Mouse (Mus musculus): Measurements from ENCODE around the gene Wscd2.
"Not testable (repeated sequence)": the region's sequence is repeated elsewhere in the genome, so short reads cannot be mapped to it uniquely, and the experiment has no call there.

The Wscd2 gene

DNA sequence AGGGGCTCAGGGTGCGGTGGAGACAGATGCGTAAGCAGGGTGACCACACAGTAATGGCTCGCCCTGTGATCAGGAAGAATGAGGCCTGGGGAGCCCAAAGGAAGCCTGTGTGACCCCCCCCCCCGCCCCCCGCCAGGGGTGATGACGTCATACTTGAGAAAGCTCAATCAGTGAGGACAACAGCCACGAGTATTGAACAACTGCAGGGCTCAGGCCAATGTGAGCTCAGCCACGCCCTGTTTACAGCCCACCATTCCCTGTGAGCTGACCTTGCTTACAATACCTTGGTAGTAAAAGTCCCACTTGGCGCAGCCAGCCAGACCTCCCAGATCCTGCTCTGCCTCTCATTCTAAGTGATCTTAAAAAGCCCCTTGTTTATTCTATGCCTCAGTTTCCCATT, 90.7 kb downstream of the Wscd2 start:
- DNase-seq (ENCODE audit: low spot score in 2 of 2): no peak

DNA sequence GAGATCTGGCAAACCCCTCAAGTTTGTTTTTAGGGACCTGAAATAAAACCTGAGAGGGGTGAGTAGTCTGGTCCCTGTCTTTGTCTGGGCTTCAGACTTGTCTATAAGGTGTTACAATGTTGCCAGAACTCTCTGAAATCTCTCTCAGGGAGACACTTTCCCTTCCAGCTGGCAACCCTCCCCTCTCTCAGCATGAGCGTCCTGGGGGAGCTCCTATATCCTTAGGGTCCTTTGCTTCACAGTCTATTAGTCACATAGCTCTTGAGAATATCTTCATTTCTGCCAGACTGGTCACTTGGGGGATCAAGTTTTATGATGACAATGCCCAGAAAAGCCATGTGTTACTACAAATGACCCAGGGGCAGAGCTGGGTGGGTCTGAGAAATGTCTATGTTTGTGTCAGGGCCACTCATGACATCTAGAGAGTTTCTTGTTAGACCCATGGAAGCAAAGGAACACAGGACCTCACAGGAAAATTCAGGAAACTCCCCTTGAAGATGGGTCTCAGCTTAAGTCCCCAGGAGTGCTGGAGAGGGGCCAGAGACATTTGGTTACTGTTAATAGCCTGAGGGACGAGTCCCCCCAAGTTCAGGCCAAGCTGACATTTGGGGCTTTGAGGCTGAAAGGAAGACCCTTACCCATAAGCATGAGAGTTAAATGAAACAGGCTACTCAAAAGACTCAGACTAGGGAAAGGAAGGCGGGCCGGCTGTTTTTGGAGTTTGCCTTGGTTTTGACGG, 93.5 kb downstream of the Wscd2 start:
- DNase-seq (ENCODE audit: low spot score in 2 of 2): no peak

DNA sequence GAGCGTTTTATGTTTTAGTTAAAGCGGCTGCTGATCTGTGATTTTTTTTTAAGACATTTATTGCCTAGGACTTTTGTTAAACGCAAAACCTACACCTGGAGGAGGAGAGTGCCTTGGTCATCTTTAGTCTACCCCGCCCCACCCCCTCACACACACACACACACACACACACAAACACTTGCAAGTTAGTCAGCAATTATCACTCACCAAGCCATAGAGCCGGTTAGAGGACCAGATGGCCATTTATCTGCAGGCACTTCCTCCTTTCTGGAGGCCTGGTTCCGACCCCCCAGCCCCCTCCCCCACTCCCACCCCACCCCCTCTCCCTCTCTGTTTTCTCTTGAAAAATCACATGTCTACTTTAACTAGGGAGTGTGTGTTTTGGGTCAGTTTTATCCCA, 94.3 kb downstream of the Wscd2 start:
- DNase-seq (ENCODE audit: low spot score in 2 of 2): no peak

DNA sequence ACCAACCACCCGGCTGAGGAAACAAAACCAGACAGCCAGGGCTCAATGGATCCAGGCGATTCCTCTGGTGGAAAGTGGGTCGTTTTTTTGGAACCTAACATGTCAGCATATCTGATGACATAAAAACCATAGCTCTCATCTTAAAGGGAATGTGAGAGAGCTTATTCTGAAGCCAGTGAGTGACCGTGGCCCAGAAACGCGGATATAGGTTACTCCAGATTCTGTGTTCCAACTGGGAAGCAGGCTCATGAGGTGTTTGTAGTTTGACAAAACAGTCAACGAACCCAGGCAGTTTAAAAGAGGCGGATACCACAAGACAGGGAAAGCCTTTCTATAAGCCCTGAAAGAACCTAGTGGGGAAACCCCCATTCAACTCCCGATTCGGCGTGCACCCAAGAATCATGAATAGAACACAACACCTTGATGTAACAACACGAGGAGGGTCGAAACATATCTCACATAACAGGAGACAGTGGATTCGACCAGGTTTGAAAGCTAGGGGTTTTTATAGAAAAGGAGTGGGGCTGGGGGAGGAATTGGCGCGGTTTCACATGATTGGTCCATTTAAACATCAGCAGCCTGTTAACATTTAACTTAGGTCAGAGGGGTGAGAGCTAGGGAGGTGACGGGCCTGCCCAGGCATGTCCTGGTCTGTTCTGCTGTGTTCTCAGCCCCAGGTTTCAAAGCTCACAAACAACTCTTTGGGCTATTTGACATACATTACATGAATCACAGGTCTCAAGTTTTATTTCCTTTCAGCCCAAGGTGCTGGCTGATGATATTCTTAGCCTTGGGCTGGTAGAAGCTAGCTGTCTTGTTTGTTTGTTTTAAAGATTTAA, 95.7 kb downstream of the Wscd2 start:
- not testable (repeated sequence) for DNase-seq (ENCODE audit: low spot score in 2 of 2)

DNA sequence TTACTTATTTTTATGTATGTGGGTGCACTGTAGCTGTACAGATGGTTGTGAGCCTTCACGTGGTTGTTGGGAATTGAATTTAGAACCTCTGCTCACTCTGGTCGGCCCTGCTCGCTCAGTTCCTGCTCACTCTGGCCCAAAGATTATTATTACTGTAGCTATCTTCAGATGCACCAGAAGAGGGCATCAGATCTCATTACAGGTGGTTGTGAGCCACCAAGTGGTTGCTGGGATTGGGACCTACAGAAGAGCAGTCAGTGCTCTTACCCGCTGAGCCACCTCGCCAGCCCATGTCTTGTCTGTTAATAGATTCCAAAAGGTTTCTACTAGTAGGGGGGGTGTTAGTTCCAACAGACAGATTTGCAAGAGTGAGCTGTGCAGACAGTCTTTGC, 96.3 kb downstream of the Wscd2 start:
- not testable (repeated sequence) for DNase-seq (ENCODE audit: low spot score in 2 of 2)

DNA sequence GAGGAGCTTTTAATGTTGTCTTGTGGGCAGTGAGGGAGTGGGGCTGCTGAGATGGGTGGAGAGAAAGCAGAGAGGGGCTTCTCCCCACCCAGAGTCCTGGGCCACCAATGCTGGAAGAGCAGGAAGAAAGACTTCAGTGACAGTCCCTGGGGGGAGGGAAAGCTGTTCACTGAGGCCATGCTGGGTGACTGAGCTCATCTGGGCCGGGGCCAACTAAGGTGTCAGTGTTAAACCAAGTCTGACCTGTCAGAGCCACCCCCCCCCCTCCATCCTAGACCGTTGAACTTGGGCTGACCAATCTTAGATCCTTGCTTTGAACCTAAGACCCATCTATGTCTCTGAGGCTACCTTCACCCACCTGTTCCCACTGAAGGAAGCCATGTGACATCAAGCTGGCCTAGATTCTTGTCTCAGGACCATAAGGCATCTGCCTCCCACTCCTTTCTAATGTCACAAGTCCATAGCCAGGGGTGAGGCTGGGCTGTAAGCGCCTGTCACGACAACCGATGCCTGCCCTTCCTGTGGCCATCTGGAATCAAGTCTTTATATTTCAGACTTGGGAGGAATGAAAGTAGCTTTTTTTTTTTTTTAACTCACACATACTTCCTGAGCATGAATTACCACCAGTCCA, 100.0 kb downstream of the Wscd2 start:
- no peak for DNase-seq (ENCODE audit: low spot score in 2 of 2)

DNA sequence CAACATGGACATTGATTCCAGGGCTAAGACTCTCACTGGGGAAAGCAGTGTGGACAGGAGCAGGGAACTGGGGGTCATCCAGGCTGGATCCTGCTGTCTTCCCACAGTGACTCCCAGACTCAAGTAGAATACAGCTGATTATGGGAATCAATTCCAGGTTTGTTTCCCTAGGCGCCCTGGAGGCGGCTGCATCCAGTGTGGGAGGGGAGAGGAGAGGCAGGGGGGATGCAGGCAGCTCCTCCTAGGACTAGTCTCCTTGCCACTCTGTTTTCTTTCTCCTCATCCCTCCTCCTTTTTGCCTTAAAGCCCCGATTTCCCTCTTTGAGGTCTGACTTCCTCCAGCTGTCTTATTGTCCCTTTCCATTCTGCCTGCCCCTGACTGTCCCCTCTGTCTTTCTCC, 101.0 kb downstream of the Wscd2 start:
- no peak for DNase-seq (ENCODE audit: low spot score in 2 of 2)

DNA sequence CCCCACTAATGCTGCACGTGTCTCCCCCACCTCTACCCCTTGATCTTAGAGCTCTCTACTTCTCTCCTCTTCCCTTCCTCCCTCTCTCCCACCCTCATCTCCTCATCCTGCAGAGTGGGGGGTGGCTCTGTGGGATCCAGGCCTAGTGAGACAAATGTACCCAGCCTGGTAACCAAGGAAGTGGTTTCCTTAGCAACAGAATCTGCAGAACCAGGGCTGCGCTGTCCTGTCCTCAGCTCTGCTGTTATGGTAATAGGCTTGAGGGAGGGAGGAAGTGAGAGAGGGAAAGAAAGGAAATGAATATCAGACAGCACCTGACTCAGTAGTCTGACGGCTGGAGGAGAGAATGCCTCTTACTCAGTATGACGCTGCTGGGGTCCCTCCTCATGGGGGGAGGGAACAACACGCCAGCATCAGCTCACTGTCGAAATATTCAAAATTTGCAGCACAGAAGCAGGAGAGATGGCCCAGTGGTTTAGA, 101.7 kb downstream of the Wscd2 start:
- DNase-seq (ENCODE audit: low spot score in 2 of 2): no peak

DNA sequence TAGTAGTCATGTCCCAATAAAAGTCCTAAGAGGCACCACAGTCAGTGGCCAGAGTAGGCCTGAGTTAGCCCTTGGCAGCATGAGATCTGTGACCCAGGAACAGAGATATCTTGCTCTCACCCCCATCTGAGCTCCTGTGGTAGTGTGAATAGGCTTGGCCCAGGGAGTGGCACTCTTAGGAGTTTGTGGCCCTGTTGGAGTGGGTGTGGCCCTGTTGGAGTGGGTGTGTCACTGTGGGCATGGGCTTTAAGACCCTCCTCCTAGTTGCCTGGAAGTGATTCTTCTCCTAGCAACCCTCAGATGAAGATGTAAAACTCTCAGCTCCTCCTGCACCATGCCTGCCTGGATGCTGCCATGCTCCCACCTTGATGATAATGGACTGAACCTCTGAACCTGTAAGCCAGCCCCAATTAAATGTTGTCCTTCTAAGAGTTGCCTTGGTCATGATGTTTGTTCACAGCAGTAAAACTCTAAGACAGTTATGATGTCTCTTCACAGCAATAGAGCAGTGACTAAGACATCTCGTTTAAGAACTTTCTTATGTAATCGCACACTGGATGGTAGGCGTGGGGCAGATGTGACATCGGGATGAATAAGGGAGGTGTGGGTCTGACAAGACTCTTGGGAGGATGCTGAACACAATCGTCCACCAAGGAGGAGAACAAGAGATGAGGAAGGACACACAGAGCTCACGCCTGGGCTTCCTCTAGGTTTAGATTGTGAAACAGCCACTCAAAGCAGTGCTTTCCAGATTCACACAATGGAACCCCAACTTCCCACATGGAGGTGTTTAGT, 104.0 kb downstream of the Wscd2 start:
- DNase-seq (ENCODE audit: low spot score in 2 of 2): no peak

DNA sequence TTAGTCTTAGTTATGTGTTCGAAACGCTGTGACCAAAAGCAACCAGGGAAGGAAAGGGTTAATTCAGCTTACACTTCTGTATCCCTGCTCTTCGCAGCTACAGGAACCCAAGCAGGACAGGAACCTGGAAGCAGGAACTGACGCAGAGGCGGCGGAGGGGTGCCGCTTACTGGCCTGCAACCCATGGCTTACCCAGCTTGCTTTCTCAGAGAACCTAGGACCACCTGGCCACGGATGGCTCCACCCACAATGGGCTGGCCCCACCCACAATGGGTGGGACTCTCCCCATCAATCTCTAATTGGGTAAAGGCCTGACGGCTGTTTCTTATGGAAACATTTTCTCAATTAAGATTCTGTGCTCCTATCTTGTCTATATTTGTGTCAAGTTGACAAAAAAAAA, 106.1 kb downstream of the Wscd2 start:
- no peak for DNase-seq (ENCODE audit: low spot score in 2 of 2)

DNA sequence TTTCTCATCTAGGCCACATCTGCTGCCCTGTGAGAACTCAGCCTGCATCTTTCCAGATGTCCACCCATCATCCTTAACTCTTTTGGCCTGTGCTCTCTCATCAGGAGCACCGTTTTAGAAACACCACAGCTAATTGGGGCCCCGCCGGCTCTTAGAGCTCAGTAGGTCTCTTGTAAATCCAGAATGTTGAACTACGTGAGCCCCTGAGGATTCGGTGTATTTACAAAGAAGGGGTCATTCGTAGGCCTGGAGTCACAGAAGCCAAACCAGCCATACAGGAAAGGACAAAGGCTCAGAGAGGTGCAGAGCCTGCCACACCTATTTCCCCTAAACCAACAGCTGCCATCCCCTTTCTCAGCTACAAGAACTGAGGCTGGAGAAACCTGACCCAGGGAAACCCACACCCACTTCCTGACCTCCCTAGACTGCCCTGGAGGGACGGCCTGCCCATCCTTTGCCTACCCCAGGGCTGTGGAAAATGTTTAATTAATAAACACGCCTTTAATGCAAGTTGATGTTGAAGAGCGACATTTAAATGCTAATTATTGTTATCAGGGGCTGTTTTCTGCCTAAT, 106.7 kb downstream of the Wscd2 start:
- no peak for DNase-seq (ENCODE audit: low spot score in 2 of 2)

DNA sequence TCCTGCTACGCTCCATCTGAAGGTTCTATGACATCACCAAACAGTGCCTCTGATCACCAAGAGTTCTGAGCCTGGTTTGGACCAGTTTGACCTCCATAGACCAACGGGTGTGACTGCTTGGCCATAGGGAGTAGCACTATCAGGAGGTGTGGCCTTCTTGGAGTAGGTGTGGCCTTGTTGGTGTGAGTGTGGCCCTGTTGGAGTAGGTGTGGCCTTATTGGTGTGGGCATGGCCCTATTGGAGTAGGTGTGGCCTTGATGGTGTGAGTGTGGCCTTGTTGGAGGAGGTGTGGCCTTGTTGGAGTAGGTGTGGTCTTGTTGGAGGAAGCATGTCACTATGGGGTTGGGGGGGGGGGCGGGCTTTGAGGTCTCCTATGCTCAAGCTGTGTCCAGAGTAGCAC, 110.0 kb downstream of the Wscd2 start:
- no peak for DNase-seq (ENCODE audit: low spot score in 2 of 2)

DNA sequence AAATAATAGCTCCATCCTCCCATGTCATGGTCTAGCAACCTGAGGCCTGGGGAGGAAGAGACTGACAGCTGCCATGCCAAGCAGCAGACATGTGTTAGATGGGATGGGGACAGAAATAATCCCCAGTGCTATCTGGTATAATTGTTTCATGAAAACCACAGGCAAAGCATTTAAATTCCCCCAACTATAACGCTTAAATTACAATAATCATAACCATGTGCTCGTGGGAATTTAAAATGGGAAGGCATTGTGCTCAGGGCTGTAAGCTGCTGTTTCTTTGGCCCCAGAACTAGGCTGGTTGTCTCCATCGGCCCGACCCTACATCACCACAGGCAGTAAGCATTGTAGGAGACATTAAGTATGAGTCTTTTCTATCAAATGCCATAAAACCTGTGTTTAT, 110.7 kb downstream of the Wscd2 start:
- DNase-seq (ENCODE audit: low spot score in 2 of 2): no peak

DNA sequence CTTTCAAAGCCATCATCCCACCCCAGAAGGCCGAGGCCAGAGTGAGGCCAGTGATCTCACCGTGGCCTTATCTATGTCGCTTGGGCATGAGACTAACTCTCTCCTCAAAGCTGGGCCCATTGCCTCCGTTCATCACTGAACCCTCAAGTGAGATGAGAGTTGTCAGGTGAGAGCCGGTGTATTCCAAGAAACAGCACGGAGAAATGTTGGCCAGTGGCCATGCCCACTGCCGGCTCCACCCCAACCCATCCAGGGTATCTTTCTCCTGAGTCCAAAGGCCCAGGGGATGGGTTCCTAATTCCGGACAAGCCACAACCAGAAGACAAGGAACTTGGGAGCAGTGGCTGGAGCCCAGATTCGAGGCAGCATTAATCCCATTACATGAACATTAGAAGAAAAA, 113.3 kb downstream of the Wscd2 start:
- DNase-seq (ENCODE audit: low spot score in 2 of 2): no peak

DNA sequence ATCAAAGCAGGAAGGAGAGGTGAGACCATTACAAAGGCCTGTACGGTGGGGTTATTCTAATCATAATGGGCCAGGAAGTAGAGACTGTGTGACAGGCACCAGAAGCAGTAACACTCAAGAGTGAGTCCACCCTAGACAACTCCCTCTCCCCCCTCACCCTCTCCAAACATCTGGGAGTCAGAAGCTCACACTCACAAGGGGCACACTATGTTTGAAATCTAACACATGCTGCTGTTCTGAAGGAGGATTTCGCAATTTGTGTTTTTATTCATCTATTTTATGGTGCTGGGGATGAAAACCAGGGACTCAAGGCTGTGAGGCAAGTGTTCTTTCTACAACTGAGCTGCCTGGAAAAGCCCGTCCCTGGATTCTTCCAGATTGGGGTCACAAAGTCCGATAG, 114.6 kb downstream of the Wscd2 start:
- DNase-seq (ENCODE audit: low spot score in 2 of 2): no peak

DNA sequence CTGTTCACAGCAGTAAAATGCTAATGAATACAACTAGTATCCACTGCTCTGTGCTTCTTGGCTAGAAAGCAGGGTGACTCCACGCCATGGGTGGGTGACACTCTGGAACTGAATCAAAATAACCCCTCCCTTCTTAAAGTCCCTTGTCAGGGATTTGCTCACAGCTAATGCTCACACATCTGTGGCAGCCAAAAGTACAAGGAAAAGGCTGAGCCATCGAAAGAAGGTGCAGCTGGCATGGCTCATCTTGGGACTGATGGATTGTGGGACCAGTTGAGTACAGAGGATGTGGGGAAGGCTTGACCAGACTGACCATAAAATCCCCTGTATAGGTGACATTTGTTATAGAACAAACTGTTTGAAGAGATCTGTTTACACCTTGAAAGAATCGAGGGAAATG, 116.0 kb downstream of the Wscd2 start:
- DNase-seq (ENCODE audit: low spot score in 2 of 2): no peak

DNA sequence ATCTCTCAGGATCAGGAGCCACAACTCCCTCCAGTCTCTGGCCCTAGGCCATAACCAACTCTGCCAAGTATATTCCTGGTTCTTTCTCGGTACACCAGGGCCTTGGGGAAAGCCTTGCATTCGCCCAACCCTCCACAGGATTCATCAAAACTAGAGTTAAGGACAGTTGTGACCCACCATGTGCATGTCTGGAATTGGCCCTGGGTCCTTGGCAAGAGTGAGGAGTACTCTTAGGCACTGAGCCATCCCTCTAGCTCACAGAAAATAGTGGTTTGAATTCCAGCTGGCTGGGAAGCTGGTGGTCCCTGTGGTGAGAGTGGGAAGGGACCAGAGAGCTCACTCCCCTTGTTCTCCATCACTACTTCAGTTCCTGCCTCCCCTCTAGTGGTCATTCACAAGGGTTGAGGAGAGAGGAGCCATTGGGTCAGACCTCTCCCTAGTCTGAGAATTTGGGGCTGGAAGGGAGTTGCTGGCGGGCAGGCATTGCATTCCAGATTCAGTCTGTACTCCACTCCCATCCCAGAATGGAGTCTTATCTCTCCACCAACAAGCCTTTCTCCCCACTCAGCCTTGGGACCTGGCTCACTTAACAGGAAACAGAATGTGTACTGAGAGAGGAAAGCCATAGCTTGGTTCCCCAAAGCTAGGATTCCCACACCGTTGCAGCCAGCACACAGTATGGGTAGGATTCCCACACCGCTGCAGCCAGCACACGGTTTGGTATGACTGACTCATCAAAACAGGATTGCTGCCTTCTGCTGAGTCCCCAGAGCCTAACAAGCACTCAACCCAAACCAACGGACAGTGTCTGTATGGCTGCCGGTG, 117.0 kb downstream of the Wscd2 start:
- DNase-seq (ENCODE audit: low spot score in 2 of 2): no peak

DNA sequence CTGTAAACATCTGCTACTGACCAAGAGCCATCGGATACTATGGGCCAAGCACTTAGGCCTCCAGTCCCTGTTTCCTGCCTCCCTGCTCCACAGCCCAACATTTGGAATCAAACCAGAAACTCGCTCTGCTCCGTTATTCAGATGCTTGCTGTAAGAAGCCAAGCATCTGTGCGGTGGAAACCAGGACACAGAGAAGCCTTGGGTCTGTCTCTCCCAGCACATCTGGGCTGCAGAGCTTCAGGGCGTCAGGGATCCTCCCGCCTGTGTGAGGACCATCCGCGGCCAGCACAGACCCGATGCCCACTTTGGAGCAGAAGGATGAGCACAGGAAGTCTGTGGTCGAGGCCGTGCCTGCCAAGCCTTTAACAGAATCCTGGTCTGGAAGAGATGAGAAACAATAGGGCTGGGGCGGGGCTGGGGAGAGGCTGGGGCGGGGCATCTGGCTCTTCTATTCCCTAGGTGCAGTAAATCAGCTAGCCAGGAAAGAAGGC, 117.9 kb downstream of the Wscd2 start:
- DNase-seq (ENCODE audit: low spot score in 2 of 2): no peak

DNA sequence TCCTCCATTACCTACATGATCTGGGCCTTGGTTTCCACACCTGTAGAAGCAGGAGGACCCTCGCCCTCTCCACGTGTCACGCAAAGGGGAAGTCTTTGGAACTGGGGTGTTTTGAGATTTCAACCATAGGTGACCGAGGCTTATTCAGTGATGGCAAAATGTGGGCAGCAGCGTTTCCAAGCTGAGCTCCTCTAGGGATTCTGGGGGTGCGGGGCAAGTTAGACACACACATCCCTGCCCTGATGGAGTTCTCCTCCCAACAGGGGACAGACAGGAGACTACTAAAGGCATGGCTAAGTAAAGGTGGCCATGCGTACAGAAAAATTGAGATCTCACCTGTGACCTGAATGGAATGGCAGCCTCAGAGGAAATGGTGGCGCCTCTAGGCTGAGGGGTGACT, 118.4 kb downstream of the Wscd2 start:
- no peak for DNase-seq (ENCODE audit: low spot score in 2 of 2)

DNA sequence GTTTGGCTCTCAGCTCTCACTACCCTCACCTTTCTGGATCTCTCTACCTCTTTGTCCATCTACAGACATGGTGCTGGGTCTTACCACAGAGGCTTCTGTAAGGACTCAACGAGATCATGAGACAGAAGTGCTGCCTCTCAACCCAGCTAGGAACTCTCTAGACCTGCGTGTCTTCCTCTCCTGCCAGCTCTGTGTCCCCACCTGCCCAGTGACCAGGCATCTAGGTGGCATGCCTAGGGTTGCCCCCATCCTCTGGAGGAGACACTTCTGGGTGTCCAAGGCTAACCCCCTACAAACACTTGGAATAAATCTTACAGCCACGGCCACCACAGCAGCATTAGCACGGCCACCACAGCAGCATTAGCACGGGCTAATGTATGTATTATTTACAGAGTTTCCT, 119.8 kb downstream of the Wscd2 start:
- no peak for DNase-seq (ENCODE audit: low spot score in 2 of 2)
